Mouse (Mus musculus): ENCODE measurements around the gene Lrrc8c. TPM values are rescaled to one million over a fixed set of nuclear protein-coding genes. Genes with fewer than 3 reads are reported as not detected.

Lrrc8c gene
- polyA plus RNA-seq, 1 experiment: 7.1 TPM

- H3ac ChIP-seq (ENCODE audit: control insufficient read depth, insufficient read length, low read depth): no peak overlapping the region
- H3K4me3 ChIP-seq (ENCODE audit: insufficient read depth, poor library complexity, severe bottlenecking): no peak overlapping the region
- H3K36me3 ChIP-seq (ENCODE audit: control insufficient read depth, insufficient read depth): no peaks in the 10 kb centered on the region
- H3K79me3 ChIP-seq (ENCODE audit: low read depth): no peaks in the 10 kb centered on the region
- TF ChIP-seq MAX (IDR thresholded peaks at IDR 0.05) (no peak), USF1 (IDR thresholded peaks at IDR 0.05; ENCODE audit: low read depth) (no peak), MYOG (IDR thresholded peaks at IDR 0.05; ENCODE audit: control insufficient read depth, extremely low read depth, insufficient read length) (no peak), FOSL1 (IDR thresholded peaks at IDR 0.05; ENCODE audit: insufficient read depth, low read length, poor library complexity, severe bottlenecking) (no peak), CEBPB (IDR thresholded peaks at IDR 0.05; ENCODE audit: low read depth) (no peak), MYOD1 (IDR thresholded peaks at IDR 0.05; ENCODE audit: control insufficient read depth, insufficient read length, low read depth) (no peak), CTCF (IDR thresholded peaks at IDR 0.05; ENCODE audit: control insufficient read depth, insufficient read depth, insufficient read length) (no peak)
- no peaks in the 10 kb centered on the region for H3K79me2 ChIP-seq (ENCODE audit: control insufficient read depth, insufficient read depth)
- no peaks in the 10 kb centered on the region for H3K27me3 ChIP-seq (ENCODE audit: control insufficient read depth, insufficient read depth, insufficient read length)
Measured at GRCm38 (mm10) chr5:105661894-105662293, 142.7 kb downstream of the Lrrc8c start.

Other genes starting within 250 kb of the Lrrc8c start
- not detected for gene Gm43302, start 225.7 kb upstream of the Lrrc8c start, polyA plus RNA-seq (2012; fragmentation: generic; extraction: Trizol)
- gene Gbp6, start 225.7 kb upstream of the Lrrc8c start, polyA plus RNA-seq (2012; fragmentation: generic; extraction: Trizol): 0.01 TPM
- 6.0 TPM for gene Lrrc8b, start 103.6 kb upstream of the Lrrc8c start, polyA plus RNA-seq (2012; fragmentation: generic; extraction: Trizol)
- gene Lrrc8d, start 180.6 kb downstream of the Lrrc8c start, polyA plus RNA-seq (2012; fragmentation: generic; extraction: Trizol): 21.1 TPM